Mouse (Mus musculus) MN1 (cell line): ENCODE measurements around the gene Gm17334.

Source experiments
- DNase-seq: peaks from one replicate; pipeline ENCODE4 v3.0.0-alpha.2; 2016; ENCODE audit warnings: low spot score

Gene Gm17334

DNA sequence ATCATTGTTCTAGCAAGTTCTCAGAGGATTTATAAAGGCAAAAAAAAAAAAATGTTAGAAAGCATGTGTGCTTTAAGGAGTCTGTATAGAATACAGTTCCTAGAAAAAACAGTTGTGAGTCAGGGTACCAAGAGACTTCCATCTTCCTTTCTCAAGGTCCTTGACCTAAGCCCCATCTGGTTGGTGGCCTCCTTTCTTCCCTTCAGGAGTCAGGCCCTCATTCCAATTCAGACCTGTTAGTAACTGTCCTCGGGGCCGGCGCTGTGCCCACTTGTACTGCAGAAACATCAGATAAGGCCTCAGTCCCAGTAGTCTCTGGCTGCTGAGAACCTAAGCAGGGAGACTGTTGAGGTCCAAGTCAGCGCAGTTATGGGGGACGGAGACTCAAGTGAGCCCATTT lies at the start of gene Gm17334:
Gene Gm17334 (minus strand): TSS at position 101 of the 400 bp plus-strand sequence.
- no peak for DNase-seq

GRCm38 (mm10) chr11:53821945-53822338 lies 49.0 kb upstream of the Gm17334 start:
- DNase-seq, result no peak

- DNase-seq, result no peak
Measured at GRCm38 (mm10) chr11:53821230-53821944, 48.4 kb upstream of the Gm17334 start.

GRCm38 (mm10) chr11:53820516-53821170 lies 47.7 kb upstream of the Gm17334 start:
- DNase-seq, result no peak

GRCm38 (mm10) chr11:53819511-53819910 lies 46.5 kb upstream of the Gm17334 start:
- DNase-seq, result no peak

- DNase-seq, result no peak
Measured at GRCm38 (mm10) chr11:53818794-53819193, 45.8 kb upstream of the Gm17334 start.

DNA sequence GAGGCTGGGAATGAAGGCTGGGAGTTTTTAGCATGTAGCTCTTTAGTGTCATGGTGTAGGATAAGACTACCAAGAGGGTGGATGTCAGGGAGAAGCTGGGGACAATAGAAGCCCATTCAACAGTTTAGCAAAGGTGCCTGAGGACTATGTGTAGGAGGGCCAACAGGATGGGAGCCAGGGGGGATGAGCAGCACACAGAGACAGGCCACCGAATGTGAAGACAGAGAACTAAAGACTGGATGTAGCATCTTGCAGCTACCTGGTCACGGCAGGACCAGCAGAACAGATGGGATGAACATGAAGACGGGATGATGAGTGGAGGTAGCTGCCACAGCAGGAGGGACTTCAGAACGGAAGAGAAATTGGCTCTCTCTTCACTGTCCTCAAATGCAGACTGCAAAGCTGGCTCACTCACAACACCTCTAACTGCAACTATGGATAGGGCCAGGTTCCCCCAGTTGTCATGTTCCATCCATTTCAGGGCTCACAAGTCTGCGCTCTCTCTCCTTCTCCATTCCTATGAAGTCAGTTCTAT lies 43.9 kb upstream of the Gm17334 start:
- no peak for DNase-seq

GRCm38 (mm10) chr11:53814810-53815209 lies 41.8 kb upstream of the Gm17334 start:
- no peak for DNase-seq

DNA sequence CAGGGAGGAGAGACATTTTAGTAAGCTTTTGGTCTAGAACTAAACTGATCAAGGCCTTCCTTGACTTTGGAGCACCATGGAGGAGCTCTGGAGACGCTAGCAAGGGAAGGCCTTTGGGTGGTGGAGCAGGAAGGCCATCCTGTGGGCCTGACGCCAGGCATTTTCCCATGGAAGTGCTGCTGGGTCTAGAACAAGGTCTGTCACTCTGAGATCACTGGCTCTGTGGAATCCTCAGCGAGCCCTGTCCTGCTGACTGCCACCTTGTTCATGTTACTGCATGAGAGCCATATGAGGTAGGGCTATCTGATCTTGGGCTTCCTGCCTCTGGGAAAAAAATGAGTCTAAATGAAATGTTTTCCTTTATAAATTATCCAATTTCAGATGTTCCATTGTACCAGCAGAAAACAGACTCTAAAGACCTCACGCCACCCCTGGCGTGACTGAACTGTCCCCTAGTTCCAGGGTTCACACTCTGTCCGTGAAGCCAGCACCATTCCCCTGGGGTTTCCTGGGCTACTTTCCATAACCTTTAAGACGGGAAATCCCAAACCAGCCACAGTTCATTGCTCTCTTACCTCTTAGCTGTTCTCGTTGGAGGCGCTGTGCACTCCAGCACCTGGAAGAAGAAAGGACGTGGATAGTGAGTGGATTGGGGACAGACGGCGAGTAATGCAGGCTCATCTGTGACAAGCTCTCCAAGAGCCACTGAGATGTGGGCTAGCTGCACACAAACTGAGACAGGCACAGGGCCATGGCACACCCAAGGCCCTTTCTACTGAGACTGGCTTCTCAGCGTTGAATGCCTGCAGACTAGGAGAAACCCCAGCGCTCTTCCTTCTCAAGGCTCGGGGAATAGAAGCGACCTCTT lies 40.2 kb upstream of the Gm17334 start:
- DNase-seq, result peak; percentile 55

- DNase-seq, result no peak
Measured at GRCm38 (mm10) chr11:53811312-53811711, 38.3 kb upstream of the Gm17334 start.

GRCm38 (mm10) chr11:53810749-53811148 lies 37.8 kb upstream of the Gm17334 start:
- DNase-seq, result no peak

DNA sequence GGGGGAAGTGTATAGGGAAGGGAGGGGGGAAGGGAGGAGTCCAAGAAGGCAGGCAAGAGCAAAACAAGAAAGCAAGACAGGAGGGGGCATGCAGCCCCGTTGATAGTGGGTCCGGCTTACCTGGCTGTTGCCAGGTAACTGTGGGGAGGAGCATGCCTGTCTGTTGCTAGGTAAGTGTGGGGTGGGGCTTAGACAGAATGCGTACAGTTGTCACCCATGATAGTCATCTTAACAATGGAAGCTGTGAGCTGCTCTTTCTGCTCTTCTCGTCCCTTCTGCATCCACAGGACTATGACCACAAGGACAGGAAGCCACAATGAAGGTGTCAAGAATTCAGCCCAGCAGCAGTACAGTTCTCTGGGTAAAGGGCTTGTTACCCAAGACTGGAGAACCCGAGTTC lies 37.2 kb upstream of the Gm17334 start:
- no peak for DNase-seq

DNA sequence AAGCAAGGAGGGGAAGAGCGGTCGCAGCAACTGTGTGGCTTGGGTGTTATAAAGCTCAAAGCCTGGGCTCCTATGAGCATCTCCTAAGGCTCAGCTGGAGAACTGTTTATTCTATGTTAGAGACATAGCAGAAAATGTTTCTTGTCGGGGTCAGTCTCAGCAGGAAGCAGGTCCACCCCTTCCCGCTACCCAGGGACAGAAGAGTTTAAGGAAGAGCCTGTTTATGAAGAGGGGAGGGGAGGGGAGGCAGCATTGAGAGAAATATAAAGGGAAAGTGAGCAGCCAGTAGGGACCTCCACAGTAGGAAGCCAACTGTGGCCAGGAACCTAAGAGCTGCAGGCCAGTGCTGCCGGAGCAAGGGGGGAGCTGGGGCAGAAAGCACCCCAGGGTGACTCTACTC lies 36.4 kb upstream of the Gm17334 start:
- no peak for DNase-seq

DNA sequence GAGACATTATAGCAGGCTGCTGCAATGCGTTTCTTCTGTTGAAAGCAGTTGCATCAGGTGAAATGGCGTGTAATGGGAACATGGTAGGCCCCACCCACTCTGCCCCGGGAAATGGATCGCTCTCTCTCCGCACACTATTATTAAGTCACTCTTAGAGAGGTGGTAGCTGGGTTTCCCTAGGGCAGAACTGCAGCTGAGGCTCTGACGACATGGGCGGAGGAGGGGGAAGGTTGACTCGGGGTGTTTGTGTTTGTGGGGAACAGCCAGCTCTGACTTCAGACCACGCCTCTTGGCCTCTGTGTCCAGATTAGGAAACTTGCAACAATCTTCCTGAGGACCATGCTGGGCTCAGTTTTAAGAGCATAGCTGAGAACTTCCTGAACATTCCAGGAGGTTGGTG lies 32.8 kb upstream of the Gm17334 start:
- no peak for DNase-seq

GRCm38 (mm10) chr11:53804569-53805344 lies 31.8 kb upstream of the Gm17334 start:
- DNase-seq, result no peak

DNA sequence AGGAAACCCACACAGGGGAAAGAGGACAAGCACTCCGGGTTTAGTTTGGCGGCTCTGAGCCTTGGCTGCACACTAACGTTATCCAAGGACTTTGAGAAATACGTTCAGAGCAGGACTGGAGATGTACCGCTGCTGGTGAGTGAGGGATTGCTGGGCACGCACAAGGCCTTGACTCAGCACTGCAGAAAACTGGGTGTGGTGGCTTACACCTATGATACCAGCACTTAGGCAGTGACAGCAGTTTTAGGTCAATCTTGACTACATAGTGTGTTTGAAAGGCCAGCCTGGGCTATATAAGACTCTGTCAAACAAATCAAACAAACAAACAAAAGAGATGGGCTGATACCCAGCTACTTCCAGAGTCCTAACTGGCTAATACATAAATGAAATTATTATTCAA lies 30.5 kb upstream of the Gm17334 start:
- DNase-seq, result no peak

DNA sequence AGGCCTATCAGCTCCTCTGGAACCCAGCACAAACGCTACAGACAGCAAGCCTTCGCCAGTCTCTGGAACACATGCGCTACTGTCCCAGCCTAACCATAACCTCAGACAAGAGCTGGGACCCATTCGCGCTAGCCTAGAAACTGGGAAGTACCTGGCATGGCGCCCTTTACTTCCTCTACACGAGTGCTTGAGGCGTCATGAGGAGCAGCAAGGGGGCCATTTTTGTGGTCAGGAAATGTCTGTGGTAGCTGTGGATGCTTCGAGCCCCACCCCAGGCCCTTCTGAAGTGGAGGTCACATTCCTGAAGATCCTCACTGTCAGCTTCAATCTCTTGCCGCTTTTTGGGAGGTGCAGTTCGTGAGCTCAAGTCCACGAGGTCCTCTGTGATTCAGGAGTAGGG lies 30.1 kb upstream of the Gm17334 start:
- no peak for DNase-seq

DNA sequence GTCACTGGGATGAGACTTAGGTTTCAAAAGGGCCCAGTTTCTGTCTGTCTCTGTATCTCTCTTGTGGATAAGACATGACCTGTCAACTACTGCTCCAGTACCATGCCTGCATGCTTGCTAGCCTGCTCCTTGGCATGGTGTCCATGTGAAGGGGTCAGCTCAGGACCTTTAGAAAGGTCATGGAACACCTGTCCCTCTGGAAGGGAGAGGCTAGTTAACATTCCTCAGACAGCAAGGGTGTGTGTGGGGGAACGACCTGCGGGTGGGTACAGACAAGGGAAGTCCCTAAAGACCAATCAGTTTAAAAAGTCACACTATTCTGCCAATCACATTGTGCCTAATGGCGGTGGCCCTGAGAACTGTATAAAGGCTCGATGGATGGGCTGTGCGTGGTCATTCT lies 28.0 kb upstream of the Gm17334 start:
- DNase-seq, result no peak

GRCm38 (mm10) chr11:53800036-53800435 lies 27.0 kb upstream of the Gm17334 start:
- no peak for DNase-seq

GRCm38 (mm10) chr11:53798041-53798711 lies 25.2 kb upstream of the Gm17334 start:
- DNase-seq, result peak; percentile 44

- DNase-seq, result no peak
Measured at GRCm38 (mm10) chr11:53797386-53797920, 24.5 kb upstream of the Gm17334 start.
